Mouse (Mus musculus) thymus, adult 2 months (tissue): ENCODE results near the gene Hook2.

Experiments used
- CTCF ChIP-seq: fragments of 200-500 bp; IDR thresholded peaks from 2 replicates; pipeline ENCODE4 v1.5.1; 2012; ENCODE audit warnings: mild to moderate bottlenecking, control low read depth, low read length, moderate library complexity, borderline replicate concordance; ENCODE audit not compliant: control insufficient read depth, poor library complexity, insufficient read depth; ENCODE audit errors: extremely low read depth
- POLR2A ChIP-seq: fragments of 200-500 bp; IDR thresholded peaks from 2 replicates; pipeline ENCODE4 v1.6.1; 2012; ENCODE audit warnings: mild to moderate bottlenecking, low read length, control low read depth, moderate library complexity; ENCODE audit not compliant: control insufficient read depth, poor library complexity, insufficient read depth; ENCODE audit errors: extremely low read depth

DNA sequence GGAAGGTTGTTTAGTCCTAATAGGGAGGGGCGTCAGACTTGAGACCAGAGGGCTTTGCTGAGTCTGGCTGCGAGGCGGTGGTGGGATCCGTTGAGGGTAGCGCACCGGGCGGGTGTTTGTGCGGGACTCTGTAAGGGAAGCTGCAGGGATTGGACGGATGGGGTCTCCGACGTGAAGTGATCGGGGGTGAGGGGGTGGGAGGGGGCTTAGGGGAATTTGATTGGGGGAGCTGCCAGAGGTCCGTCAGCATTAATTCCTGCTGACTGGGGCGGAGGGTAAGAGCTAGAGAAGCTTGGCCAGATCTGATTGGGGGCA is 46.9 kb downstream of the Hook2 start:
- TF ChIP-seq POLR2A (no peak), CTCF (no peak)
